Mouse (Mus musculus): Measurements from ENCODE around the gene S1pr3. TPM values are rescaled to one million over a fixed set of nuclear protein-coding genes. Genes with fewer than 3 reads are reported as not detected.

Gene S1pr3
- polyA plus RNA-seq, 1 experiment from 2014 or later, result 14.4 TPM

- ATAC-seq (ENCODE audit: low FRiP score) (peak; percentile 37; the same call in 1 of the 2 replicates), DNase-seq (ENCODE audit: low spot score) (no peak)
- Histone ChIP-seq H3K4me3 (replicated peaks; ENCODE audit: low read length) (no peak overlapping the region), H3K4me1 (replicated peaks; ENCODE audit: control insufficient read depth, insufficient read depth, low read length) (0 out of 2 replicates have a peak, but pooled peaks cover 3% of the 10 kb centered on the region), H3K27ac (no peak overlapping the region), H3K27me3 (ENCODE audit: control insufficient read depth, insufficient read depth, low read length) (no peaks in the 10 kb centered on the region), H3K9me3 (ENCODE audit: control insufficient read depth, low read length) (no peaks in the 10 kb centered on the region), H3K4me2 (replicated peaks) (no peak overlapping the region), H3K9ac (no peak overlapping the region), H3K36me3 (replicated peaks; ENCODE audit: control insufficient read depth, insufficient read depth) (no peaks in the 10 kb centered on the region)
- 56% methylated on average over 14 of the region's 14 CpGs for WGBS
Measured at GRCm38 (mm10) chr13:51466117-51466841, 57.8 kb downstream of the S1pr3 start.

- H3K4me1 ChIP-seq (replicated peaks; ENCODE audit: control insufficient read depth, insufficient read depth, low read length), result 0 out of 2 replicates have a peak, but pooled peaks cover 3% of the 10 kb centered on the region
- WGBS, result 80% methylated on average over 17 of the region's 17 CpGs
- H3K27ac ChIP-seq, result no peak overlapping the region
- H3K27me3 ChIP-seq (ENCODE audit: control insufficient read depth, insufficient read depth, low read length), result no peaks in the 10 kb centered on the region
- DNase-seq (ENCODE audit: low spot score) (no peak), ATAC-seq (ENCODE audit: low FRiP score) (no peak)
- H3K9ac ChIP-seq, result no peak overlapping the region
- no peaks in the 10 kb centered on the region for H3K36me3 ChIP-seq (replicated peaks; ENCODE audit: control insufficient read depth, insufficient read depth)
- H3K9me3 ChIP-seq (ENCODE audit: control insufficient read depth, low read length), result no peaks in the 10 kb centered on the region
- H3K4me3 ChIP-seq (replicated peaks; ENCODE audit: low read length), result no peak overlapping the region
- no peak overlapping the region for H3K4me2 ChIP-seq (replicated peaks)
Measured at GRCm38 (mm10) chr13:51468697-51469250, 60.3 kb downstream of the S1pr3 start.

Other genes starting within 250 kb of the S1pr3 start
- gene Nxnl2, start 237.6 kb upstream of the S1pr3 start, polyA plus RNA-seq (2014; fragmentation: Nextera tagmentation; extraction: Ambion mirVana), result 3.0 and 3.3 TPM in 2 replicates
- 7.2 and 11.6 TPM in 2 replicates for gene Shc3, start 160.8 kb downstream of the S1pr3 start, polyA plus RNA-seq (2014; fragmentation: Nextera tagmentation; extraction: Ambion mirVana)
- gene Cks2, start 236.6 kb downstream of the S1pr3 start, polyA plus RNA-seq (2014; fragmentation: Nextera tagmentation; extraction: Ambion mirVana), result 52.4 and 52.6 TPM in 2 replicates
- gene Secisbp2, start 243.1 kb downstream of the S1pr3 start, polyA plus RNA-seq (2014; fragmentation: Nextera tagmentation; extraction: Ambion mirVana), result 27.2 and 28.3 TPM in 2 replicates

Measured in hindbrain, embryonic 14.5 days (tissue).